Mouse (Mus musculus) olfactory bulb, adult 2 months (tissue): ENCODE results near the gene Myzap. TPM values are rescaled to one million over a fixed set of nuclear protein-coding genes. Genes with fewer than 3 reads are reported as not detected.

Experiments
- H3K27ac ChIP-seq: fragments of 200-500 bp; 2 replicates; pipeline ENCODE4 v1.5.1; 2012; ENCODE audit warnings: low read depth, low read length; ENCODE audit not compliant: insufficient read depth
- H3K4me1 ChIP-seq: fragments of 200-500 bp; 2 replicates; pipeline ENCODE4 v1.6.1; 2012; ENCODE audit warnings: low read length; ENCODE audit not compliant: control insufficient read depth, insufficient read depth
- H3K4me3 ChIP-seq: fragments of 200-500 bp; 2 replicates; pipeline ENCODE4 v1.5.1; 2012; ENCODE audit warnings: mild to moderate bottlenecking, low read depth, low read length, moderate library complexity; ENCODE audit not compliant: insufficient read depth
- CTCF ChIP-seq: fragments of 200-500 bp; IDR thresholded peaks from 2 replicates; pipeline ENCODE4 v1.5.1; 2012; ENCODE audit warnings: low read depth, mild to moderate bottlenecking, low read length, moderate library complexity; ENCODE audit not compliant: insufficient read depth
- POLR2A ChIP-seq: fragments of 200-500 bp; IDR thresholded peaks from 2 replicates; pipeline ENCODE4 v1.6.1; 2012; ENCODE audit warnings: mild to moderate bottlenecking, low read depth, low read length, moderate library complexity; ENCODE audit not compliant: insufficient read depth
- WGBS: fragments of 180-500 bp; shearing (Covaris S2); methylation state at CpG from one replicate; pipeline ENCODE4 v1.1.7; 2018; 5-methylcytosine and 5-hydroxymethylcytosine counted together
- polyA plus RNA-seq: library from polyadenylated mRNA; stranded (reverse); fragments of >200 nt; gene quantifications from 2 replicates; pipeline ENCODE4 v1.2.4, GENCODE M21; 2012; ENCODE audit warnings: low replicate concordance; ENCODE audit not compliant: missing spikeins, insufficient read depth, insufficient read length

The Myzap gene
- polyA plus RNA-seq, 1 experiment = not detected

DNA sequence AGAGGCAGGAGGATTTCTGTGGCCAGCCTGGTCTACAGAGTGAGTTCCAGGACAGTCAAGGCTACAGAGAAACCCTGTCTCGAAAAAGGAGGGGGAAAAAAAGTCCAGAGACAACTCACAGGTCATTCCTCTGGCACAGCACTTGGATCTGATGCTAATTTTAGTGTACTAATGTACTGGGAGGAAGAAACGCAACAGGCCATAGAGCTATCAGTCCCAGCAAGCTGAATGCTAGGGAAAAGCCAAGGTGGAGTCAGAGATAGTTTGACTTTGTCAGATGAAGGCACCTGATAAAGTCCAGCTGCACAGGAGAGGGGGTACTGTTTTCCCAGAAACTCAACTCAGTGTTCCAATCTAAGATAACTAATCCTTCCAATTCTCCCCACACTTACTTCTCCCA, 111.9 kb downstream of the Myzap start:
- Histone ChIP-seq H3K4me3 (no peak overlapping the region), H3K27ac (no peak overlapping the region), H3K4me1 (peaks cover 3% of the 10 kb centered on the region; the same call in 1 of the 2 replicates)
- 90% methylated on average over 2 of the region's 2 CpGs for WGBS
- TF ChIP-seq POLR2A (no peak), CTCF (no peak)

DNA sequence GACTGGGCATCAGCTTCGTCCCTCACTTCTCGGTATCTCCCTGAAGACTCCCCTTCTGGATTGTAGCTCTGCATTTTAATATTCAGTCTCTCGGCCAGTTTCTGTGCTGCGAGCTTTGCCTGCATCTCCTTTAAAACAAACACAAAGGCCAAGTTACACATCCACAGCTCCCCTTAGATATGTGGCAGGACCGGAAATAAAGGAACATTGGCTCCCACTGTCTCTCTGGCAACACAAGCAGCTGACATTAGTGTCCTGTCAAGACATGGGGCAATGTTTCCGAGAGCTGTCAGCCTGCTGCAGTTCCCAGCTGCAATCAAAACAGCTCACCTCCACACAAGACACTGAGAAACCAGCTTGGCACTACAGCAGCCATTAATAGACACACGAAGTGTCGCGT, 112.7 kb downstream of the Myzap start:
- TF ChIP-seq CTCF = no peak
- no peak for TF ChIP-seq POLR2A
- H3K4me1 ChIP-seq = peaks cover 3% of the 10 kb centered on the region; the same call in 1 of the 2 replicates
- WGBS = 83% methylated on average over 9 of the region's 9 CpGs
- no peak overlapping the region for H3K27ac ChIP-seq
- H3K4me3 ChIP-seq = no peak overlapping the region

DNA sequence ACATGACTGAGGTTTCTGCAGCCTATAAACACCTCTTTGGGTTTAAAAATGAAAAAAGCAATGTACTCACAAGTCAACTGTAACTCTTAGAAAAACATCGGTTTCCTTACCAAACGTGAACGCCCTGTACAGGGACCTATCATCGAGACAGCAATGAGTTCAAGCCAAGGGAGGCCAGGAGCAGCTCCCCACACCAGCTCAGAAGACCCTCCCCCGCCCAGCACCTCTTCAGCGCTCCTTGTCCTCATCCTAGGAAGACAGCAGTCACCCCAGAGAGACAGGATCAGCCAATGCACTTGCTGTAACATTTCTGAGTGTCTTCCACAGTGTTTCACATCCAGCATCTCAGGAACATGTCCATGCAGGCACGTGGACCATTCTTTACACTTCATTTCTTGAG, 113.6 kb downstream of the Myzap start:
- WGBS = 94% methylated on average over 7 of the region's 7 CpGs
- TF ChIP-seq CTCF (no peak), POLR2A (no peak)
- Histone ChIP-seq H3K4me1 (no peaks in the 10 kb centered on the region; the same call in 1 of the 2 replicates), H3K4me3 (no peak overlapping the region), H3K27ac (no peak overlapping the region)

DNA sequence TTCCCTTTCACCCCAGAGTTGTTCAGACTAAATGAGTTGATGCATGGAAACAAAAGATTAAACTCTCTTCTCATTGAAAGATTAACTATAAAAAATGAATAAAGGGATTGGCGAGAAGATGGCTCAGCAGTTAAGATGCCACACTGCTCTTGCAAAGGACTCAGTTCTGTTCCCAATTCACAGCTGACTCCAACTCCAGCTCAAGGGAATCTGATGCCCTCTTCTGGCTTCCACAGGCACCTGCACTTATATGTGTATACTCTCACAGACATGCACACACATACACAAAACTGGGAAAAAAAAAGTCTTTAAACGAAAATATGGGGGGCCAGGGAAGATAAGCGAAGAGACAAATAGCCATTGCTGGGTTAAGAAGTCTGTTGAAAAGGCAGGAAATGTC, 115.6 kb downstream of the Myzap start:
- H3K4me1 ChIP-seq = no peaks in the 10 kb centered on the region
- no peak overlapping the region for H3K27ac ChIP-seq
- TF ChIP-seq POLR2A (no peak), CTCF (no peak)
- WGBS = 98% methylated on average over 3 of the region's 3 CpGs
- no peak overlapping the region for H3K4me3 ChIP-seq

DNA sequence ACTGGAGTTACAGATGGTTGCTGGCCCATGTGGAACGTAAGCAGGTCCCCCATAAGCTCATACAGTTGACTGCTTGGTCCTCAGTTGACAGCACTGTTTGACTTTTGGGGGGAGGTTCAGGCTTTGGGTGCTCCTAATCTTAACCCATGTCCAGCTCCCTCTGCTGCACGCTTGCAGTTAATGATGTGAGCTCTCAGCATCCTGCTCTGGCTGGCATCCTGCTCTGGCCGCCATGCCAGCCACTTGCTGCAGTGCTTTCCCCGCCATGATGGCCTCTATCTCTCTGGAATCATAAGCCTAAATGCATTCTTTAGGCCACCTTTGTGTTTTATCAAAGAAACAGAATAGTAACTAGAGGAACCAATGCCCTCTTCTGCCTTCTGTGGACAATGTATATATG, 116.6 kb downstream of the Myzap start:
- H3K27ac ChIP-seq = no peak overlapping the region
- no peak for TF ChIP-seq POLR2A
- TF ChIP-seq CTCF = no peak
- H3K4me3 ChIP-seq = no peak overlapping the region
- no peaks in the 10 kb centered on the region for H3K4me1 ChIP-seq
- 98% methylated on average over 4 of the region's 4 CpGs for WGBS

DNA sequence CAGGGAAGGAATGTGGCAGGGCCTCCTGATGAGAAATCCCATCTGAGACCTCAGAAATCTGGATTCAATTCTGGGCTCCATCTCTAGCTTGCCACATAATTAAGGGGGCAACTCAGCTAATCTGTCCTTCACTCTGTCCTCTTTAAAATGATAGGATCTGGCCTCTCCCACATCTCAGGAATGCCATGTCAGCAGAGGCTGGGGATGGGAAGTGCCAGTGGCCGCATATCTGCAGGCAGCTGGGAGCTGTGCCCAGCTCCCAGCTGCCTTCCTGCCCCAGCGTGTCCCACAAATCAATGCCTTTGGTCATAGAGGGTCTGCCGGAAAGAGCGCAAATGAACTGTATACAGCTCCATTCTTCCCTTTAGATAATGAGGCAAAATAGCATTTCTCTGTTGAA, 124.7 kb downstream of the Myzap start:
- H3K4me3 ChIP-seq = no peak overlapping the region
- no peak for TF ChIP-seq CTCF
- TF ChIP-seq POLR2A = no peak
- no peak overlapping the region for H3K27ac ChIP-seq
- WGBS = 58% methylated on average over 4 of the region's 4 CpGs
- no peaks in the 10 kb centered on the region for H3K4me1 ChIP-seq

DNA sequence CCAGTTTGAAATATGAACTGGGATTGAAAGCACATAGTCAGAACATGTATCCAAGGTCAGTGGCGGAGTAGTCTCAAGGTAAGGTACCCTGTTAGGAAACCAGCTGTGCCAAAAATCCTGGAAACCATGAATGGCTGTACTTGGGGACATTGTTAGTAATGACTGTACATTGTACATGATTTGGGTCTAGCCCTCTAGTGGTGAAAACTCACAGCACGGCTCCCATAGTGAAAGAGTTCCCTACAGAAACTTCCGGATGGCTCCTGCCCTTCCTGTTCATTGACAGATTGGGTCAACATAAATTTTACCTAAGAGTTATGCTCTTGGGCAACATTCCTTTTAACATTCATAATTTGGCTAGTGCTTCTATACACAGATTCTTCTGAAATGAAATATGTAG, 126.0 kb downstream of the Myzap start:
- TF ChIP-seq POLR2A (no peak), CTCF (no peak)
- Histone ChIP-seq H3K4me1 (no peaks in the 10 kb centered on the region), H3K27ac (no peak overlapping the region), H3K4me3 (no peak overlapping the region)
- WGBS = 81% methylated on average over 3 of the region's 3 CpGs

DNA sequence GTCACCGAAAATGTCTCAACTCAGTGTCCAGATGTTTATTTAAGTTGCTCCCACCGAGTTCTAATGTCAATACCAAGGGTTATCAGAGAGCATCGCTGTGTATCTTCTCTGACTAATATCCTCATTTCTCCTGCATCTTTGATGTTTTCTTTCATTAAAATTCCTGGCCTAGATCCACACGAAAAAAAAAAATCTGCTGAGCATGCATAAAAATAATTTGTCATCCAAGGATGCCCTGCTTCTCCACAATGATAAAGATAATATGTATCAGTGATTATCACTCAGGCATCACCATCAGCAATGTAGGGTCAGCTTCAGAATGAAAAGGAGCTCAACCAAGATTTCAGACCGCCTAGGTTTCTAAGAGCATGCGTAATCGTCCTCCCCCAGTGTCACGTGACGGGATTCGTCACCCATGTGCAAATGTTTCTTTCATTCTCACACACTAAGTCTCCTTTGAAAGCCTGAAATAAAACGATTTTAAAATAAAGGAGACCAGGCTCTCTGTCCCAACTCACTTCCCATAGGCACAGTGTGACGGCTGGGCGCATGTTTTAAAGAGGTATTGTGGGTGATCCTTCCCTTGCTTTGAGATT, 129.0 kb downstream of the Myzap start:
- TF ChIP-seq POLR2A = no peak
- no peak for TF ChIP-seq CTCF
- no peaks in the 10 kb centered on the region for H3K4me1 ChIP-seq
- H3K4me3 ChIP-seq = no peak overlapping the region
- 63% methylated on average over 13 of the region's 13 CpGs for WGBS
- no peak overlapping the region for H3K27ac ChIP-seq

DNA sequence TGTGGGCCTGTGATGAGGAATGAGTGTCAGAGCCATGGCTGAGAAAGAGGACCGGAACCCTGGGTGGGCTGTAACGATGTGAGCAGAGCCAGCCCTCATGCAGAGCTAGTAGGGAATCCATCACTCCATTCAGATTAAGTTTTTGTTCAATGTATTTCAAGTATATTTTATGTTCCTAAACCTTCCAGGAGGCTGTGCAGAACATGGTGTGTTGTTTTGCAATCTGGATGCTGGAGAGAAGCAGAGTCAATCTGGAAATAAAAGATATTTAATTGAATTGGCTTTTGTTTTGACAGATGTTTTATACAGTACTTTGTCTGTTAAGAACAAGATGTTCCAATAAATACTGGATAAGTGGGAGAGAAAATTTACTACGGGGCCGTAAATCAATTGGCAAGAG, 135.4 kb downstream of the Myzap start:
- Histone ChIP-seq H3K4me3 (no peak overlapping the region), H3K4me1 (no peaks in the 10 kb centered on the region), H3K27ac (no peak overlapping the region)
- WGBS = 82% methylated on average over 4 of the region's 4 CpGs
- TF ChIP-seq CTCF (no peak), POLR2A (no peak)

Other genes starting within 250 kb of the Myzap start
- not detected in 2 replicates for gene Polr2m, start 106.4 kb downstream of the Myzap start, polyA plus RNA-seq
- gene Cgnl1, start 179.2 kb upstream of the Myzap start, polyA plus RNA-seq = not detected in 2 replicates